Mouse (Mus musculus) right cerebral cortex, adult 18-20 months (tissue): ENCODE measurements around the gene Cnot8.

Experiments used
- DNase-seq: peaks from one replicate; pipeline ENCODE4 v3.0.0; 2022; ENCODE audit warnings: mixed read lengths

Cnot8 gene

GRCm38 (mm10) chr11:58107009-58107408 is 3.1 kb downstream of the Cnot8 start:
- DNase-seq, result no peak

- no peak for DNase-seq
These were observed 3.8 kb downstream of the Cnot8 start for GRCm38 (mm10) chr11:58107664-58108337.

GRCm38 (mm10) chr11:58116560-58116959 is 12.6 kb downstream of the Cnot8 start:
- no peak for DNase-seq

GRCm38 (mm10) chr11:58117044-58117652 is 13.2 kb downstream of the Cnot8 start:
- DNase-seq, result no peak

- DNase-seq, result no peak
These were observed 16.7 kb downstream of the Cnot8 start for GRCm38 (mm10) chr11:58120655-58121054.

GRCm38 (mm10) chr11:58121351-58121750 is 17.4 kb downstream of the Cnot8 start:
- no peak for DNase-seq

- no peak for DNase-seq
These were observed 19.8 kb downstream of the Cnot8 start for GRCm38 (mm10) chr11:58123711-58124110.

GRCm38 (mm10) chr11:58125021-58125420 is 21.1 kb downstream of the Cnot8 start:
- no peak for DNase-seq

GRCm38 (mm10) chr11:58126397-58127160 is 22.6 kb downstream of the Cnot8 start:
- DNase-seq, result peak; percentile 21

GRCm38 (mm10) chr11:58127544-58127943 is 23.6 kb downstream of the Cnot8 start:
- DNase-seq, result no peak

- no peak for DNase-seq
These were observed 25.4 kb downstream of the Cnot8 start for GRCm38 (mm10) chr11:58129302-58129843.

- no peak for DNase-seq
These were observed 28.1 kb downstream of the Cnot8 start for GRCm38 (mm10) chr11:58132026-58132425.

GRCm38 (mm10) chr11:58134869-58135268 is 30.9 kb downstream of the Cnot8 start:
- DNase-seq, result no peak

GRCm38 (mm10) chr11:58135296-58135695 is 31.3 kb downstream of the Cnot8 start:
- DNase-seq, result no peak

- no peak for DNase-seq
These were observed 32.7 kb downstream of the Cnot8 start for GRCm38 (mm10) chr11:58136677-58137076.

- DNase-seq, result no peak
These were observed 34.9 kb downstream of the Cnot8 start for GRCm38 (mm10) chr11:58138821-58139220.

- no peak for DNase-seq
These were observed 35.5 kb downstream of the Cnot8 start for GRCm38 (mm10) chr11:58139466-58139865.

GRCm38 (mm10) chr11:58143704-58144426 is 39.9 kb downstream of the Cnot8 start:
- peak; percentile 55 for DNase-seq

- DNase-seq, result no peak
These were observed 42.3 kb downstream of the Cnot8 start for GRCm38 (mm10) chr11:58146241-58146640.

- DNase-seq, result no peak
These were observed 51.5 kb downstream of the Cnot8 start for GRCm38 (mm10) chr11:58155458-58155857.

- no peak for DNase-seq
These were observed 52.9 kb downstream of the Cnot8 start for GRCm38 (mm10) chr11:58156871-58157270.

GRCm38 (mm10) chr11:58165072-58165471 is 61.1 kb downstream of the Cnot8 start:
- DNase-seq, result no peak

GRCm38 (mm10) chr11:58167822-58168166 is 63.8 kb downstream of the Cnot8 start:
- no peak for DNase-seq
